Mouse (Mus musculus) heart, postnatal 0 days (tissue): Measurements from ENCODE around the gene Mras.

Experiments used
- CTCF ChIP-seq: IDR thresholded peaks from 2 replicates; pipeline ENCODE4 v1.5.1; 2016; ENCODE audit warnings: antibody characterized with exemption, control low read depth, low read depth
- EP300 ChIP-seq: IDR thresholded peaks from 2 replicates; pipeline ENCODE4 v1.6.1; 2016; ENCODE audit warnings: antibody characterized with exemption, low read depth

DNA sequence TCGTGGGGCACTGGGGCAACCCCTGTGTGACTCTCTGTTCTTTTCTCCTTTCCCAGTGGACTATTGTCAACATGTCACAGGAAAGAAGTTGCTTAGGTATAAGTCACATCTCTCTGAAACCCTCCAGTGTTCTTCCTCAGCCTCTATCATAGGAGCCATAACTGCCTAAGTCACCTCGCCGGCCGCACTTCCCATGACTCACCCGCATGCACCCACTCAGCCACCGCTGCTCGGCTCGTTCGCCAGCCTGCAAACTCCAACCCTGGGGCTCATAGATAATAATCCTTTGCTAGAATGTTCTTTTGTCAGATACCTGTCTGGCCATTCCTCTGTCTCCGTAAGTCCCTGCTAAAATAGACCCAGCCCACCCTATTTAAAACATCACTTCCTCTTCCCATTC is 45.6 kb downstream of the Mras start:
- TF ChIP-seq CTCF: no peak
- TF ChIP-seq EP300: no peak
